Mouse (Mus musculus) midbrain, embryonic 12.5 days (tissue): ENCODE data around the gene Osm. TPM values are rescaled to one million over a fixed set of nuclear protein-coding genes. Genes with fewer than 3 reads are reported as not detected.

Source experiments
- ATAC-seq: fragments of 200-750 bp; cut with Nextera tagmentation; 2 replicates; pipeline ENCODE4 v1.8.0; 2017; ENCODE audit warnings: low read depth, moderate TSS enrichment, moderate library complexity; ENCODE audit not compliant: low FRiP score
- H3K27ac ChIP-seq: fragments of 300-500 bp; sonication (generic); replicated peaks from 2 replicates; pipeline ENCODE4 v1.5.1; 2016; ENCODE audit warnings: mild to moderate bottlenecking
- H3K27me3 ChIP-seq: fragments of 300-500 bp; sonication (generic); 2 replicates; pipeline ENCODE4 v1.6.1; 2016; ENCODE audit warnings: mild to moderate bottlenecking
- H3K36me3 ChIP-seq: fragments of 300-500 bp; sonication (generic); 2 replicates; pipeline ENCODE4 v1.6.1; 2016
- H3K4me1 ChIP-seq: fragments of 300-500 bp; sonication (generic); 2 replicates; pipeline ENCODE4 v1.6.1; 2016
- H3K4me2 ChIP-seq: fragments of 300-500 bp; sonication (generic); replicated peaks from 2 replicates; pipeline ENCODE4 v1.6.1; 2016; ENCODE audit warnings: mild to moderate bottlenecking, moderate library complexity
- H3K4me3 ChIP-seq: fragments of 300-500 bp; sonication (generic); 2 replicates; pipeline ENCODE4 v1.5.1; 2016; ENCODE audit warnings: mild to moderate bottlenecking
- H3K9ac ChIP-seq: fragments of 300-500 bp; sonication (generic); replicated peaks from 2 replicates; pipeline ENCODE4 v1.6.1; 2016; ENCODE audit warnings: mild to moderate bottlenecking, moderate library complexity
- H3K9me3 ChIP-seq: fragments of 300-500 bp; sonication (generic); 2 replicates; pipeline ENCODE4 v1.6.1; 2016; ENCODE audit warnings: mild to moderate bottlenecking
- WGBS: fragments of 180-500 bp; shearing (Covaris S2); methylation state at CpG from one replicate; pipeline ENCODE4 v1.1.7; 2016; 5-methylcytosine and 5-hydroxymethylcytosine counted together
- polyA plus RNA-seq: library from polyadenylated mRNA; unstranded; fragments of >200 nt; fragmentation: Nextera tagmentation; extraction: Ambion mirVana; gene quantifications from 2 replicates; pipeline ENCODE4 v1.2.1, GENCODE M21; 2016

The Osm gene
- polyA plus RNA-seq, 1 experiment from 2014 or later = not detected

GRCm38 (mm10) chr11:4202995-4203704, 33.1 kb upstream of the Osm start:
- no peak overlapping the region for H3K9ac ChIP-seq
- no peaks in the 10 kb centered on the region for H3K27me3 ChIP-seq
- peaks cover 23% of the 10 kb centered on the region; the same call in 1 of the 2 replicates for H3K36me3 ChIP-seq
- H3K27ac ChIP-seq = no peak overlapping the region
- no peak for ATAC-seq
- no peak overlapping the region for H3K4me2 ChIP-seq
- no peaks in the 10 kb centered on the region for H3K9me3 ChIP-seq
- no peak overlapping the region for H3K4me3 ChIP-seq
- 90% methylated on average over 12 of the region's 12 CpGs for WGBS
- no peaks in the 10 kb centered on the region for H3K4me1 ChIP-seq

DNA sequence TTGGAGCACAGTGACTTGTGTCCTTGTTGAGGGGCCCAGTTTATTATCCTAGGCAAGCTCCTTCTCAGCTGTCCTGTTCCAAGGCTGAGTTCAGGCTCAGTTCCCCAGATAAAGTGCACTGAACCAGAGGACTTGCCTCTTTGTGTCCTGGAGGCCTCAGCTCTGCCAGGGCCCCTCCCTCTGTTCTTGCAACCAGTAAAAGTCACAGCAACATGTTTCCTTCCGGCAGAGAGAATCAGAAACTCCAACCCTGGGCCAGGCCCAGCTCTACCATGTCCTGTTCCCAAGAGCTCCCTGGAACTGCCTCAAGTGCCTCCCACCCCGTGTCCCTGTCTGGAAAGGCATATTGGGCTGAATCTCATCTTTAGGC, 32.5 kb upstream of the Osm start:
- Histone ChIP-seq H3K27ac (no peak overlapping the region), H3K36me3 (peaks cover 28% of the 10 kb centered on the region), H3K4me2 (no peak overlapping the region), H3K9ac (no peak overlapping the region), H3K27me3 (no peaks in the 10 kb centered on the region), H3K4me3 (no peak overlapping the region), H3K4me1 (no peaks in the 10 kb centered on the region), H3K9me3 (no peaks in the 10 kb centered on the region)
- no peak for ATAC-seq
- WGBS = 55% methylated on average over 2 of the region's 2 CpGs

DNA sequence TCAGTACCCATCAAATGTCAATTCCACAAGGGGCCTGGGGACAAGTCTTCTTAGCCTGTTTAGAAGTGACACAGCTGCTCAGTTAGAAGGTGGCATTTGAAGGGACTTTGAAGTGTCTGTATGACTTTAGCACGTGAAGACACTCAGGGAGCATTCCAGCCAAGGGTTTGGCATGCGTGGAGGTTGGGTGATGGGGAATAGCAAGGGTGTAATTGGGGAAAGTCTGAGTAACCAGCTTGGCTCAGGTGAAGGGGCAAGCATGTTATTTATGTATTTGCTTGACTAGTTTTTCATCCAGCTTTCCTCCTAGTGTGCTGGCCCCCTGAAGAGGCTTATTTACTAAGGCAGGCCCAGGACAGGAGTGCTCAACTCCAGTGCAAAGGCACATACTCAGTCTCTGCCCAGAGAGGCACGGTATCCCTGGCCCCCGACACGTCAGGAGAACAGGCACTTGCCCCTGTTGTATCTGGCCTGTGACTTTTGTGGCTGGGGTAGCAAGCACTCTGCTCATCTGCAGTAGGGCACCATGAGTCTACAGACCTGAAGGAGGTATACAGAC, 31.0 kb upstream of the Osm start:
- ATAC-seq = no peak
- Histone ChIP-seq H3K27ac (no peak overlapping the region), H3K9ac (no peak overlapping the region), H3K9me3 (no peaks in the 10 kb centered on the region), H3K36me3 (peaks cover 31% of the 10 kb centered on the region), H3K4me3 (no peak overlapping the region), H3K4me2 (no peak overlapping the region), H3K27me3 (no peaks in the 10 kb centered on the region), H3K4me1 (no peaks in the 10 kb centered on the region)
- WGBS = 92% methylated on average over 5 of the region's 5 CpGs

GRCm38 (mm10) chr11:4205951-4206350, 30.3 kb upstream of the Osm start:
- Histone ChIP-seq H3K27ac (no peak overlapping the region), H3K4me3 (no peak overlapping the region), H3K9ac (no peak overlapping the region), H3K4me2 (no peak overlapping the region), H3K4me1 (no peaks in the 10 kb centered on the region), H3K9me3 (no peaks in the 10 kb centered on the region), H3K27me3 (no peaks in the 10 kb centered on the region), H3K36me3 (peaks cover 36% of the 10 kb centered on the region)
- 93% methylated on average over 7 of the region's 7 CpGs for WGBS
- no peak for ATAC-seq

DNA sequence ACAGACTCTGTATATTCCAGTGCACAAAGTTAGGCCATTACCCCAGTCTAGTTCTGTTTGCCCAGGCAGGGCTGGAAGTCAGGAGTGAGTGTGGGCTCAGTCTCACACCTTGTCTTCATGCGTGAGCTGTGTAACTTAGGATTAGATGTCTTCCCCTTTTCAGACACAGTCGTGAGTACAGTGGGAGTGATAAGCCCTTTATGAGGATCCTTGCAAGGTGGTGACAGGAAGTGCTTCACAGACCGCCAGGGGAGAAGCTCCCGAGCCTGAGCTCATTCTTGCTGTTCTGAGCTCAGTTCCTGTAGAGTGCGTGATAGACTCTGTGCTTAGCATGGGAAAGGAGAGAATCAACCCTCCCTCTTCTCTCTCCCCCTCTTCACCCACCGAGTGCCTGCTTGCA, 29.7 kb upstream of the Osm start:
- WGBS = 84% methylated on average over 6 of the region's 6 CpGs
- H3K4me1 ChIP-seq = no peaks in the 10 kb centered on the region
- H3K9ac ChIP-seq = no peak overlapping the region
- H3K27me3 ChIP-seq = no peaks in the 10 kb centered on the region
- no peak overlapping the region for H3K4me2 ChIP-seq
- H3K27ac ChIP-seq = no peak overlapping the region
- no peak overlapping the region for H3K4me3 ChIP-seq
- H3K36me3 ChIP-seq = peaks cover 39% of the 10 kb centered on the region
- no peaks in the 10 kb centered on the region for H3K9me3 ChIP-seq
- ATAC-seq = no peak

- no peaks in the 10 kb centered on the region for H3K4me1 ChIP-seq
- no peak overlapping the region for H3K27ac ChIP-seq
- no peak overlapping the region for H3K9ac ChIP-seq
- no peaks in the 10 kb centered on the region for H3K9me3 ChIP-seq
- no peak overlapping the region for H3K4me3 ChIP-seq
- H3K27me3 ChIP-seq = no peaks in the 10 kb centered on the region
- H3K36me3 ChIP-seq = peaks cover 48% of the 10 kb centered on the region
- H3K4me2 ChIP-seq = no peak overlapping the region
- ATAC-seq = no peak
- WGBS = 94% methylated on average over 9 of the region's 9 CpGs
Observed at GRCm38 (mm10) chr11:4207655-4208054, 28.6 kb upstream of the Osm start.

- ATAC-seq = no peak
- no peaks in the 10 kb centered on the region for H3K9me3 ChIP-seq
- H3K4me3 ChIP-seq = no peak overlapping the region
- no peak overlapping the region for H3K4me2 ChIP-seq
- no peak overlapping the region for H3K27ac ChIP-seq
- no peaks in the 10 kb centered on the region for H3K27me3 ChIP-seq
- no peak overlapping the region for H3K9ac ChIP-seq
- no peaks in the 10 kb centered on the region for H3K4me1 ChIP-seq
- 81% methylated on average over 5 of the region's 5 CpGs for WGBS
- H3K36me3 ChIP-seq = peaks cover 67% of the 10 kb centered on the region
Observed at GRCm38 (mm10) chr11:4209556-4209955, 26.7 kb upstream of the Osm start.

DNA sequence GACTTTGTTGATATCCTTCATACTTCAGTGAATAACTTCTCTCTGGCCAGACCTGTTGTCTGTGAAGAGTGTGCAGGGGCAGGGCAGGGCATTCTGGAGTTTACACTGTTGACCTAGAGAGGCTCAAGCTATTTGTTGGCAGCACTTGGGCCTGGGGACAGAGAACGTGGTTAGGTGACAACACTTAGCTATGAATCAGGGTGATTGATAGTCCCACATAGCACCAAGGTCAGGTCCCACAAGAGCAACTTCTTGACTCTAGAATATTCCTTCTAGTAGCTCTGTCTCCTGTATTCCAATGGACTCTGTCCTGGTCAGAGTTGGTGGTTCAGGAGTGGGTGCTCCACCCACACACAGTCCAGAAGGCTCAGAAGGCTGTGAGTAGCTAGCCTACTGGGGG, 25.4 kb upstream of the Osm start:
- Histone ChIP-seq H3K4me1 (no peaks in the 10 kb centered on the region), H3K4me2 (no peak overlapping the region), H3K27ac (no peak overlapping the region), H3K27me3 (no peaks in the 10 kb centered on the region), H3K9ac (no peak overlapping the region), H3K4me3 (no peak overlapping the region), H3K9me3 (no peaks in the 10 kb centered on the region), H3K36me3 (peaks cover 72% of the 10 kb centered on the region)
- no peak for ATAC-seq
- WGBS = 87% methylated on average over 1 of the region's 1 CpGs

GRCm38 (mm10) chr11:4213107-4213506, 23.1 kb upstream of the Osm start:
- Histone ChIP-seq H3K36me3 (peaks cover 51% of the 10 kb centered on the region), H3K9ac (no peak overlapping the region), H3K4me3 (no peak overlapping the region), H3K9me3 (no peaks in the 10 kb centered on the region), H3K27me3 (peaks cover 8% of the 10 kb centered on the region), H3K27ac (no peak overlapping the region), H3K4me2 (no peak overlapping the region), H3K4me1 (peaks cover 4% of the 10 kb centered on the region)
- WGBS = 95% methylated on average over 10 of the region's 10 CpGs
- ATAC-seq = no peak

- no peak for ATAC-seq
- H3K36me3 ChIP-seq = peaks cover 46% of the 10 kb centered on the region
- 92% methylated on average over 14 of the region's 14 CpGs for WGBS
Observed at GRCm38 (mm10) chr11:4214572-4214971, 21.6 kb upstream of the Osm start.

DNA sequence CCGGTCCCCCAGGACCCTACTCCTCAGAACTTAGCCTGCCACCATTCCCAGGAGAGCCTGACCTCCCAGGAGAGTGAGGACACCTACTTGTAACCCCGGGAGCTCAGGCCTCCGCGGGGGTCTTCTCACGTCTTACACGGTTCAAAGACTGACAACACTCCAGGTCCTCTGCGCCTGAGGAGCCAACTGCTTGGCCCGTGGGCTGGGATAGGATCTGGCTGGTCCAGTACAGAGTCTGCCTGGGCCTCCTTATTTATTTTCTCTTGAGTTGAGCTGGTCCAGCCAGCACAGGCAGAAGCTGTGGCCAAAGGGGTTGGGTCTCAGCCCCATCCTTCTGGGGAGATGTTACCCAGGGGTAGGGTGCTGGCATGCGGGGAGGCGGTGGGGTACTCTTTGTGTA, 21.2 kb upstream of the Osm start:
- H3K27ac ChIP-seq = no peak overlapping the region
- no peak overlapping the region for H3K9ac ChIP-seq
- H3K4me1 ChIP-seq = peaks cover 11% of the 10 kb centered on the region
- peaks cover 28% of the 10 kb centered on the region for H3K27me3 ChIP-seq
- ATAC-seq = no peak
- WGBS = 91% methylated on average over 10 of the region's 10 CpGs
- peaks cover 44% of the 10 kb centered on the region for H3K36me3 ChIP-seq
- no peaks in the 10 kb centered on the region for H3K9me3 ChIP-seq
- H3K4me3 ChIP-seq = no peak overlapping the region
- no peak overlapping the region for H3K4me2 ChIP-seq

More at GRCm38 (mm10) chr11:4214572-4214971, 21.6 kb upstream of the Osm start:
- Histone ChIP-seq H3K4me3 (no peak overlapping the region), H3K4me1 (peaks cover 11% of the 10 kb centered on the region), H3K27me3 (peaks cover 23% of the 10 kb centered on the region), H3K27ac (no peak overlapping the region), H3K4me2 (no peak overlapping the region), H3K9ac (no peak overlapping the region), H3K9me3 (no peaks in the 10 kb centered on the region)

DNA sequence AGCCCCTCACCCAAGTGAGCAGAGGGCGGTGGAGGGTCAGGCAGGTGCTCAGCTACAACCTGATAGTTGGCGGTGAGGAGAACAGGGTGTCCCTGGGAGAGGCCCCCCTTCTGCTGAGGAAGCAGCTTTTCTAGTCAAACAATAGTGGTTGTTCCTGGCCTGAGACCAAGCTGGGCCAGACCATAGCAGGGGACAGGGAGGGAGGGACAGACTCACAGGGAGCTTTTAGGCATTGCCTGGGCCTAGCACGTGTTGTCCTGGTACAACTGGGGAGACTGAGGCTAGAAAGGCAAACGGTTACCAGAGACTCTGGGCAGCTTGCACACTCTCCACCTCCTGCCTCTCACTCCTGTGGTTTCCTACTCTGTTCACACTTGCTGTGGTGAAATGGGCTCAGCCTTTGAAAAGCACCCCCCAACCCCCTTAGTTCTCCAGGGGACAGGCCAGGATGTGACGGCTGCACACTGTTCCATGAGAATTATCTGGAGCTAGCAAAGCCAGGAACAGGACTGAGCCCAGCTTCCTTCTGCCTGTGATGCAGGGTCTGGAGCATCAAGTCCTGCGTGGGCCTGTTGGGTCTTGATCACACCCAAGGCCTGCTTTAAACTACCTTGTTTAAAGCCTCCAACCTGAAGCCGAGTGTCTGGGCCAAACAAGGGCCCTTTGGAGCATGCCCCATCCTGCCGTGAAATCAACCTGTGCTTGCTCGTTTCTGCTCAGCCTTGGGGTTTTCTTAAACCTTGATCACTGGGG, 19.8 kb upstream of the Osm start:
- H3K4me1 ChIP-seq = peaks cover 11% of the 10 kb centered on the region
- no peaks in the 10 kb centered on the region for H3K9me3 ChIP-seq
- no peak overlapping the region for H3K9ac ChIP-seq
- no peak overlapping the region for H3K4me3 ChIP-seq
- ATAC-seq = no peak
- no peak overlapping the region for H3K27ac ChIP-seq
- H3K4me2 ChIP-seq = no peak overlapping the region
- 84% methylated on average over 9 of the region's 9 CpGs for WGBS
- H3K36me3 ChIP-seq = peaks cover 36% of the 10 kb centered on the region
- H3K27me3 ChIP-seq = peaks cover 31% of the 10 kb centered on the region
